Comparison of ENCODE assay signal across 25 mouse cellular contexts in the genomic region with DNA sequence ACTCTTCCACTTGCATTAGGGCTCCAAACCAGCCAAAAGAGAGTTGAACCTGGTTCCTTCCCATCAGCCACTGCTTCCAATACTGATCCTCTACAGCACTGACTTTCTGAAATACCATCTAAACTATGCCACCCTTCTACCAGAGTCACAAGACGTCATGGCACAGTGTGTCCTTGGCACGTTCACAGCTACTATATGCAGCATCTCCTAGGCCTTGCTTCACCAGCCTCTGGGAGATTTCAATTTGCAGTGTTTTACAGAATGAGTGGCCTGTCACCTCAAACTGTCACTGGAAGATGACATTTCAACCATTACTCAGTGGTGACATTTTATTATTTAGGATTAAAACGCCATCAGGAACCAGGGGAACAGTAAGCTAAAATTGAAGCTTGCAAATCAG.
DNase-seq lines count a peak whose midpoint lies in the region; ATAC-seq and TF ChIP-seq lines count a peak whose summit lies in the region.
"Had no signal": no experiment of that assay in that cellular context is flagged by ENCODE, and none has a peak within 500 bp of the region (broad histone marks: within the 10 kb centered on the region; RNA-seq: fewer than 3 reads in every experiment).

No protein-coding gene starts in this region.

- no peak overlapping the region for H3K4me2 ChIP-seq in forebrain, embryonic 14.5 days (ENCODE audit: low read length)
- no peak overlapping the region for H3K4me2 ChIP-seq in forebrain, embryonic 11.5 days (ENCODE audit: low read depth, low read length, severe bottlenecking)
- H3K4me2 ChIP-seq in hindbrain, embryonic 13.5 days = no peak overlapping the region
- no peak overlapping the region for H3K4me2 ChIP-seq in hindbrain, embryonic 12.5 days (replicated peaks)
- H3K4me2 ChIP-seq in midbrain, embryonic 15.5 days = no peak overlapping the region
- no peak overlapping the region for H3K4me2 ChIP-seq in midbrain, embryonic 16.5 days (ENCODE audit: low read length)
- H3K4me2 ChIP-seq: embryonic facial prominence, embryonic 12.5 days; embryonic facial prominence, embryonic 15.5 days; forebrain, embryonic 13.5 days; heart, embryonic 13.5 days; hindbrain, embryonic 15.5 days; intestine, embryonic 15.5 days had no signal

- TF ChIP-seq POLR2A in lung, adult 2 months (IDR thresholded peaks at IDR 0.05; ENCODE audit: borderline replicate concordance, extremely low read depth, low read depth, low read length) = no peak

- ATAC-seq in forebrain, embryonic 14.5 days = no peak
- no peak for ATAC-seq in forebrain, embryonic 11.5 days (replicated peaks; ENCODE audit: low FRiP score)
- no peak for ATAC-seq in hindbrain, embryonic 13.5 days (ENCODE audit: low FRiP score)
- no peak for ATAC-seq in hindbrain, embryonic 12.5 days (ENCODE audit: low FRiP score)
- 0 out of 2 replicates have a peak, but pooled peaks have one; percentile 10 for ATAC-seq in midbrain, embryonic 15.5 days (replicated peaks)
- ATAC-seq in midbrain, embryonic 16.5 days = no peak
- ATAC-seq: activated CD4-positive, CD25-positive, alpha-beta regulatory T cell, adult 4 months; forebrain, embryonic 13.5 days; intestine, embryonic 15.5 days had no signal

- no peaks in the 10 kb centered on the region for H3K4me1 ChIP-seq in forebrain, embryonic 14.5 days (ENCODE audit: control insufficient read depth, insufficient read depth, low read length)
- no peaks in the 10 kb centered on the region for H3K4me1 ChIP-seq in forebrain, embryonic 11.5 days (replicated peaks; ENCODE audit: control insufficient read depth, insufficient read depth, low read length)
- peaks cover 5% of the 10 kb centered on the region; the same call in 1 of the 2 replicates for H3K4me1 ChIP-seq in hindbrain, embryonic 13.5 days (replicated peaks)
- no peaks in the 10 kb centered on the region for H3K4me1 ChIP-seq in hindbrain, embryonic 12.5 days
- H3K4me1 ChIP-seq in midbrain, embryonic 15.5 days = no peaks in the 10 kb centered on the region
- H3K4me1 ChIP-seq in midbrain, embryonic 16.5 days (ENCODE audit: control insufficient read depth, insufficient read depth, low read length) = 0 out of 2 replicates have a peak, but pooled peaks cover 2% of the 10 kb centered on the region
- H3K4me1 ChIP-seq in lung, adult 2 months (ENCODE audit: control insufficient read depth, insufficient read depth, low read length) = no peaks in the 10 kb centered on the region
- H3K4me1 ChIP-seq: embryonic facial prominence, embryonic 12.5 days; embryonic facial prominence, embryonic 15.5 days; forebrain, embryonic 13.5 days; heart, embryonic 10.5 days; heart, embryonic 13.5 days; intestine, embryonic 15.5 days had no signal

- TF ChIP-seq CTCF in lung, adult 2 months (IDR thresholded peaks at IDR 0.05; ENCODE audit: insufficient read depth, low read length) = no peak

- 82% methylated on average over 3 of the region's 3 CpGs for WGBS in forebrain, embryonic 14.5 days
- WGBS in forebrain, embryonic 11.5 days = 92% methylated on average over 3 of the region's 3 CpGs
- 82% methylated on average over 3 of the region's 3 CpGs for WGBS in hindbrain, embryonic 13.5 days
- 79% methylated on average over 3 of the region's 3 CpGs for WGBS in hindbrain, embryonic 12.5 days
- 72% methylated on average over 3 of the region's 3 CpGs for WGBS in midbrain, embryonic 15.5 days
- WGBS in midbrain, embryonic 16.5 days = 73% methylated on average over 3 of the region's 3 CpGs
- 69% methylated on average over 3 of the region's 3 CpGs for WGBS in lung, adult 2 months

- no peak for DNase-seq in forebrain, embryonic 14.5 days (ENCODE audit: low spot score)
- no peak for DNase-seq in forebrain, embryonic 11.5 days (ENCODE audit: low spot score)
- DNase-seq in adipocyte (ENCODE audit: low spot score) = peak; percentile 46
- DNase-seq in lung, adult 2 months = no peak
- DNase-seq: adrenal gland, postnatal 10 days; adrenal gland, postnatal 36 days; cerebellum, adult 11 months; cerebellum, adult 2 months; cerebellum, adult 9-11 months; cerebellum, postnatal 25 days; gastrocnemius, postnatal 25 days; heart, adult 2 months; heart, postnatal 14 days had no signal

- no peaks in the 10 kb centered on the region for H3K36me3 ChIP-seq in forebrain, embryonic 14.5 days (ENCODE audit: control insufficient read depth, insufficient read depth, low read length)
- no peaks in the 10 kb centered on the region for H3K36me3 ChIP-seq in forebrain, embryonic 11.5 days (ENCODE audit: control insufficient read depth, insufficient read depth, low read length)
- peaks cover 16% of the 10 kb centered on the region for H3K36me3 ChIP-seq in hindbrain, embryonic 13.5 days
- peaks cover 13% of the 10 kb centered on the region; the same call in 1 of the 2 replicates for H3K36me3 ChIP-seq in hindbrain, embryonic 12.5 days
- no peaks in the 10 kb centered on the region; the same call in 1 of the 2 replicates for H3K36me3 ChIP-seq in midbrain, embryonic 15.5 days (replicated peaks)
- H3K36me3 ChIP-seq in midbrain, embryonic 16.5 days (ENCODE audit: control insufficient read depth, insufficient read depth, low read length) = no peaks in the 10 kb centered on the region
- H3K36me3 ChIP-seq: embryonic facial prominence, embryonic 12.5 days; embryonic facial prominence, embryonic 15.5 days; heart, embryonic 10.5 days; heart, embryonic 13.5 days; intestine, embryonic 15.5 days had no signal

- no peak overlapping the region for H3K9ac ChIP-seq in forebrain, embryonic 14.5 days (ENCODE audit: low read length)
- H3K9ac ChIP-seq in forebrain, embryonic 11.5 days (ENCODE audit: low read length) = no peak overlapping the region
- no peak overlapping the region for H3K9ac ChIP-seq in hindbrain, embryonic 13.5 days
- H3K9ac ChIP-seq in hindbrain, embryonic 12.5 days = no peak overlapping the region
- H3K9ac ChIP-seq in midbrain, embryonic 15.5 days = no peak overlapping the region
- no peak overlapping the region for H3K9ac ChIP-seq in midbrain, embryonic 16.5 days (ENCODE audit: low read depth, low read length)
- H3K9ac ChIP-seq: embryonic facial prominence, embryonic 12.5 days; embryonic facial prominence, embryonic 15.5 days; forebrain, embryonic 13.5 days; heart, embryonic 13.5 days; hindbrain, embryonic 15.5 days; intestine, embryonic 15.5 days had no signal

- peak overlapping the region; percentile 3; the same call in 1 of the 2 replicates for H3K27ac ChIP-seq in forebrain, embryonic 14.5 days (ENCODE audit: low read depth, low read length)
- no peak overlapping the region for H3K27ac ChIP-seq in forebrain, embryonic 11.5 days (ENCODE audit: low read depth, low read length)
- peak overlapping the region; percentile 25; the same call in 1 of the 2 replicates for H3K27ac ChIP-seq in hindbrain, embryonic 13.5 days
- no peak overlapping the region for H3K27ac ChIP-seq in hindbrain, embryonic 12.5 days
- H3K27ac ChIP-seq in midbrain, embryonic 15.5 days = no peak overlapping the region
- no peak overlapping the region for H3K27ac ChIP-seq in midbrain, embryonic 16.5 days (ENCODE audit: low read length)
- H3K27ac ChIP-seq: embryonic facial prominence, embryonic 12.5 days; embryonic facial prominence, embryonic 15.5 days; forebrain, embryonic 13.5 days; heart, adult 2 months; heart, embryonic 10.5 days; heart, embryonic 13.5 days; hindbrain, embryonic 15.5 days; intestine, embryonic 15.5 days had no signal

- no peak overlapping the region for H3K4me3 ChIP-seq in forebrain, embryonic 14.5 days (ENCODE audit: low read depth, low read length)
- no peak overlapping the region for H3K4me3 ChIP-seq in forebrain, embryonic 11.5 days (ENCODE audit: low read depth, low read length)
- H3K4me3 ChIP-seq in hindbrain, embryonic 13.5 days = no peak overlapping the region
- H3K4me3 ChIP-seq in hindbrain, embryonic 12.5 days = no peak overlapping the region
- no peak overlapping the region for H3K4me3 ChIP-seq in midbrain, embryonic 15.5 days
- no peak overlapping the region for H3K4me3 ChIP-seq in midbrain, embryonic 16.5 days (ENCODE audit: low read depth, low read length)
- no peak overlapping the region for H3K4me3 ChIP-seq in lung, adult 2 months (replicated peaks; ENCODE audit: extremely low read depth, low read depth, low read length)
- H3K4me3 ChIP-seq: embryonic facial prominence, embryonic 12.5 days; embryonic facial prominence, embryonic 15.5 days; forebrain, embryonic 13.5 days; heart, adult 2 months; heart, embryonic 10.5 days; heart, embryonic 13.5 days; hindbrain, embryonic 15.5 days; intestine, embryonic 15.5 days had no signal

- no peaks in the 10 kb centered on the region for H3K9me3 ChIP-seq in forebrain, embryonic 14.5 days (replicated peaks; ENCODE audit: control insufficient read depth, low read length)
- H3K9me3 ChIP-seq in forebrain, embryonic 11.5 days (ENCODE audit: control insufficient read depth, low read length) = no peaks in the 10 kb centered on the region
- H3K9me3 ChIP-seq in hindbrain, embryonic 13.5 days = no peaks in the 10 kb centered on the region
- no peaks in the 10 kb centered on the region for H3K9me3 ChIP-seq in hindbrain, embryonic 12.5 days (replicated peaks)
- no peaks in the 10 kb centered on the region for H3K9me3 ChIP-seq in midbrain, embryonic 15.5 days
- H3K9me3 ChIP-seq in midbrain, embryonic 16.5 days (replicated peaks; ENCODE audit: control insufficient read depth, low read length, poor library complexity, severe bottlenecking) = no peaks in the 10 kb centered on the region
- H3K9me3 ChIP-seq: embryonic facial prominence, embryonic 12.5 days; embryonic facial prominence, embryonic 15.5 days; forebrain, embryonic 13.5 days; heart, embryonic 10.5 days; heart, embryonic 13.5 days; hindbrain, embryonic 15.5 days; intestine, embryonic 15.5 days had no signal

- no peaks in the 10 kb centered on the region for H3K27me3 ChIP-seq in forebrain, embryonic 14.5 days (replicated peaks; ENCODE audit: control insufficient read depth, insufficient read depth, low read length)
- no peaks in the 10 kb centered on the region for H3K27me3 ChIP-seq in forebrain, embryonic 11.5 days (ENCODE audit: control insufficient read depth, insufficient read depth, low read length)
- H3K27me3 ChIP-seq in hindbrain, embryonic 13.5 days = no peaks in the 10 kb centered on the region
- H3K27me3 ChIP-seq in hindbrain, embryonic 12.5 days = no peaks in the 10 kb centered on the region
- H3K27me3 ChIP-seq in midbrain, embryonic 15.5 days (replicated peaks) = no peaks in the 10 kb centered on the region
- H3K27me3 ChIP-seq in midbrain, embryonic 16.5 days (ENCODE audit: control insufficient read depth, insufficient read depth, low read depth, low read length) = no peaks in the 10 kb centered on the region
- H3K27me3 ChIP-seq: embryonic facial prominence, embryonic 12.5 days; embryonic facial prominence, embryonic 15.5 days; forebrain, embryonic 13.5 days; heart, embryonic 13.5 days; hindbrain, embryonic 15.5 days; intestine, embryonic 15.5 days had no signal

Comparison
In these comparisons a context has a peak if more than half of its experiments do, and no peak if none do; other contexts are left out.
1. H3K27ac ChIP-seq: peak in forebrain, embryonic 14.5 days (single experiment) and hindbrain, embryonic 13.5 days (single experiment); none in forebrain, embryonic 11.5 days (single experiment), hindbrain, embryonic 12.5 days (single experiment), midbrain, embryonic 15.5 days (single experiment) and midbrain, embryonic 16.5 days (single experiment).